Mouse (Mus musculus) MEL (cell line): Measurements from ENCODE around the gene Ctsa. TPM values are rescaled to one million over a fixed set of nuclear protein-coding genes. Genes with fewer than 3 reads are reported as not detected.

Experiments used
- DNase-seq: peaks from one replicate; pipeline ENCODE4 v3.0.0; 2011; ENCODE audit warnings: low read depth, low spot score
- H3K27ac ChIP-seq: 2 replicates; pipeline ENCODE4 v1.5.1; 2012; ENCODE audit warnings: low read depth, mild to moderate bottlenecking, control low read depth, low read length, moderate library complexity; ENCODE audit not compliant: control insufficient read depth
- H3K27me3 ChIP-seq, 2 experiments: fragments of 150-350 bp in 1 of 2; sonication (generic) in 1 of 2; 2 replicates each; pipeline ENCODE4 v1.6.1; 2012; ENCODE audit warnings: low read length in 2 of 2, mild to moderate bottlenecking in 2 of 2, improper control_type of control experiment in 1 of 2, moderate library complexity in 1 of 2; ENCODE audit not compliant: insufficient read depth in 2 of 2, control insufficient read depth in 1 of 2
- H3K36me3 ChIP-seq, 2 experiments: 2 replicates each; pipeline ENCODE4 v1.6.1; 2012 to 2014; ENCODE audit warnings: low read length in 2 of 2, improper control_type of control experiment in 1 of 2, inconsistent platforms in 1 of 2, mild to moderate bottlenecking in 1 of 2; ENCODE audit not compliant: insufficient read depth in 2 of 2, control insufficient read depth in 1 of 2
- H3K4me1 ChIP-seq, 2 experiments: fragments of 150-350 bp in 1 of 2; sonication (generic) in 1 of 2; 2 replicates each; pipeline ENCODE4 v1.6.1; 2012; ENCODE audit warnings: low read length in 2 of 2, improper control_type of control experiment in 1 of 2, mild to moderate bottlenecking in 1 of 2; ENCODE audit not compliant: insufficient read depth in 2 of 2, control insufficient read depth in 1 of 2
- H3K4me3 ChIP-seq, 2 experiments: fragments of 150-350 bp in 1 of 2; sonication (generic) in 1 of 2; 2 replicates each; pipeline ENCODE4 v1.5.1; 2012; ENCODE audit warnings: low read depth in 2 of 2, low read length in 2 of 2, mild to moderate bottlenecking in 2 of 2, moderate library complexity in 2 of 2, control low read depth in 1 of 2, improper control_type of control experiment in 1 of 2; ENCODE audit not compliant: control insufficient read depth in 1 of 2, insufficient read depth in 1 of 2
- H3K79me2 ChIP-seq: 2 replicates; pipeline ENCODE4 v1.6.1; 2012; ENCODE audit warnings: mild to moderate bottlenecking, low read length, moderate library complexity; ENCODE audit not compliant: control insufficient read depth, poor library complexity, insufficient read depth
- H3K9ac ChIP-seq: 2 replicates; pipeline ENCODE4 v1.6.1; 2012; ENCODE audit warnings: low read depth, mild to moderate bottlenecking, control low read depth, low read length, moderate library complexity; ENCODE audit not compliant: control insufficient read depth, poor library complexity, severe bottlenecking
- H3K9me3 ChIP-seq: fragments of 150-350 bp; sonication (generic); replicated peaks from 2 replicates; pipeline ENCODE4 v1.6.1; 2012; ENCODE audit warnings: mild to moderate bottlenecking, low read length, improper control_type of control experiment, moderate library complexity; ENCODE audit not compliant: insufficient read depth
- CHD2 ChIP-seq: IDR thresholded peaks from 2 replicates; pipeline ENCODE4 v1.6.1; 2011; ENCODE audit warnings: low read length, improper control_type of control experiment
- CTCF ChIP-seq, 3 experiments: IDR thresholded peaks in 2 of 3; conservative IDR thresholded peaks in 1 of 3; 2 replicates each; pipeline ENCODE4 v1.5.1; 2011 to 2012; ENCODE audit warnings: low read length in 3 of 3, low read depth in 2 of 3, mild to moderate bottlenecking in 2 of 3, improper control_type of control experiment in 1 of 3, inconsistent platforms in 1 of 3, mixed read lengths in 1 of 3, moderate library complexity in 1 of 3; ENCODE audit not compliant: control insufficient read depth in 1 of 3, insufficient read depth in 1 of 3, poor library complexity in 1 of 3, severe bottlenecking in 1 of 3
- EP300 ChIP-seq, 2 experiments: IDR thresholded peaks; 2 replicates each; pipeline ENCODE4 v1.6.1; 2011; ENCODE audit warnings: improper control_type of control experiment in 2 of 2, low read length in 2 of 2, low read depth in 1 of 2, mild to moderate bottlenecking in 1 of 2
- GABPA ChIP-seq: IDR thresholded peaks from 2 replicates; pipeline ENCODE4 v1.6.1; 2012; ENCODE audit warnings: low read depth, mild to moderate bottlenecking, inconsistent platforms, low read length, improper control_type of control experiment, moderate library complexity
- GATA1 ChIP-seq: IDR thresholded peaks from 2 replicates; pipeline ENCODE4 v1.6.1; 2011; ENCODE audit warnings: low read depth, low read length, improper control_type of control experiment
- JUND ChIP-seq: IDR thresholded peaks from 2 replicates; pipeline ENCODE4 v1.6.1; 2011; ENCODE audit warnings: low read depth, mild to moderate bottlenecking, improper control_type of control experiment, low read length
- KAT2A ChIP-seq: conservative IDR thresholded peaks from 2 replicates; pipeline ENCODE4 v1.6.1; 2012; ENCODE audit warnings: low read depth, low read length, improper control_type of control experiment, inconsistent platforms
- MAX ChIP-seq: IDR thresholded peaks from 2 replicates; pipeline ENCODE4 v1.6.1; 2011; ENCODE audit warnings: low read length, improper control_type of control experiment
- MEF2A ChIP-seq: IDR thresholded peaks from 2 replicates; pipeline ENCODE4 v1.6.1; 2014; ENCODE audit warnings: low read depth, mild to moderate bottlenecking, inconsistent platforms, low read length, improper control_type of control experiment; ENCODE audit not compliant: poor library complexity, insufficient replicate concordance, severe bottlenecking; ENCODE audit errors: extremely low read depth
- MXI1 ChIP-seq: IDR thresholded peaks from 2 replicates; pipeline ENCODE4 v1.6.1; 2011; ENCODE audit warnings: mild to moderate bottlenecking, low read depth, low read length, improper control_type of control experiment
- POLR2A ChIP-seq, 2 experiments: IDR thresholded peaks; 2 replicates each; pipeline ENCODE4 v1.6.1; 2011 to 2012; ENCODE audit warnings: low read length in 2 of 2, mild to moderate bottlenecking in 2 of 2, control low read depth in 1 of 2, improper control_type of control experiment in 1 of 2, low read depth in 1 of 2, moderate library complexity in 1 of 2; ENCODE audit not compliant: control insufficient read depth in 1 of 2, insufficient read depth in 1 of 2, poor library complexity in 1 of 2
- RAD21 ChIP-seq: IDR thresholded peaks from 2 replicates; pipeline ENCODE4 v1.6.1; 2011; ENCODE audit warnings: mild to moderate bottlenecking, low read depth, low read length, improper control_type of control experiment
- TAL1 ChIP-seq: IDR thresholded peaks from 2 replicates; pipeline ENCODE4 v1.6.1; 2012; ENCODE audit warnings: mild to moderate bottlenecking, inconsistent platforms, low read length, moderate library complexity, mixed read lengths
- TBP ChIP-seq: IDR thresholded peaks from 2 replicates; pipeline ENCODE4 v1.8.0; 2011; ENCODE audit warnings: low read depth, low read length, improper control_type of control experiment
- USF1 ChIP-seq: IDR thresholded peaks from 2 replicates; pipeline ENCODE4 v1.6.1; 2014; ENCODE audit warnings: low read depth, mild to moderate bottlenecking, inconsistent platforms, low read length, improper control_type of control experiment, moderate library complexity
- ZMIZ1 ChIP-seq: IDR thresholded peaks from 2 replicates; pipeline ENCODE4 v1.6.1; 2012; ENCODE audit warnings: low read depth, mild to moderate bottlenecking, inconsistent platforms, low read length, improper control_type of control experiment, moderate library complexity
- polyA plus RNA-seq, 2 experiments: library from polyadenylated mRNA; stranded (reverse) in 1 of 2; unstranded in 1 of 2; fragments of >175 nt in 1 of 2; fragments of >200 nt in 1 of 2; gene quantifications; 2 replicates each; pipeline versions ENCODE4 v1.2.1 to v1.2.4; 2012; ENCODE audit warnings: low replicate concordance in 2 of 2, low read depth in 1 of 2; ENCODE audit not compliant: insufficient read length in 2 of 2, insufficient read depth in 1 of 2, missing spikeins in 1 of 2
- total RNA-seq: library from RNA; depleted of rRNA; stranded (reverse); fragments of 300-350 nt; gene quantifications from 2 replicates; pipeline ENCODE4 v1.2.3, GENCODE M21; 2012

The Ctsa gene
- total and polyA plus RNA-seq, 3 experiments: 50.5 to 87.7 TPM; not detected in 1

DNA sequence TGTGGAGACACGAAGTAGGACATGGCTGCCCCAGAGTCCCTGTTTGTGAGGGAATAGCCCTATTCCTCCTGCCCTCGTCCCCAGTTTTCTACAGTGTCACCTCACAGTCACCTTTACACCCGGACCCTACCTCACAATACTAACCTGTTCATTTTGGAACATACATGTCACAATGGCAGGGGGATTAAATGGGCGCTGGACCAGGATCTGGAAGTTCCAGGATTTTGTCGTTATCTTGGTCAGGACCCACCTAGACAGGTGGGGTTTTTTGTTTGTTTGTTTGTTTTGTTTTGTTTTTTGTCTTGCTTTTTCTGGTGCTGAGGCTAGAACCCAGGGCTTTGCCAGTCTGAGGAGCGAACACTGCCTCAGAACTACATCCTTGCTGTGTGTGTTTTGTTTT, 4.2 kb upstream of the Ctsa start, which contains the start of gene Spata25:
Spata25 (minus strand) TSS at position 101 of the 400 bp plus-strand sequence.
- Histone ChIP-seq H3K9me3 (no peaks in the 10 kb centered on the region), H3K27ac (peak within 1 kb of the TSS; percentile 72), H3K79me2 (peaks cover 9% of the 10 kb centered on the region), H3K4me3 (no peak within 1 kb of the TSS), H3K4me1 (peaks cover 2 to 22% of the 10 kb centered on the region in 2 experiments; a peak in 3 of 4 replicates), H3K9ac (peak within 1 kb of the TSS; percentile 38), H3K27me3 (no peaks in the 10 kb centered on the region), H3K36me3 (peaks cover 0 to 17% of the 10 kb centered on the region in 2 experiments; a peak in 2 of 4 replicates)
- no peak for TF ChIP-seq KAT2A
- no peak for TF ChIP-seq GABPA
- TF ChIP-seq TAL1: no peak
- no peak for TF ChIP-seq CTCF (IDR thresholded peaks at IDR 0.05 in 2 of 3, conservative IDR thresholded peaks at IDR 0.05 in 1 of 3; ENCODE audit: control insufficient read depth in 1 of 3, insufficient read depth in 1 of 3, low read depth in 2 of 3, low read length in 3 of 3, poor library complexity in 1 of 3, severe bottlenecking in 1 of 3)
- TF ChIP-seq TBP: no peak
- no peak for TF ChIP-seq GATA1
- no peak for TF ChIP-seq ZMIZ1
- no peak for TF ChIP-seq MXI1
- no peak for TF ChIP-seq USF1
- no peak for DNase-seq

DNA sequence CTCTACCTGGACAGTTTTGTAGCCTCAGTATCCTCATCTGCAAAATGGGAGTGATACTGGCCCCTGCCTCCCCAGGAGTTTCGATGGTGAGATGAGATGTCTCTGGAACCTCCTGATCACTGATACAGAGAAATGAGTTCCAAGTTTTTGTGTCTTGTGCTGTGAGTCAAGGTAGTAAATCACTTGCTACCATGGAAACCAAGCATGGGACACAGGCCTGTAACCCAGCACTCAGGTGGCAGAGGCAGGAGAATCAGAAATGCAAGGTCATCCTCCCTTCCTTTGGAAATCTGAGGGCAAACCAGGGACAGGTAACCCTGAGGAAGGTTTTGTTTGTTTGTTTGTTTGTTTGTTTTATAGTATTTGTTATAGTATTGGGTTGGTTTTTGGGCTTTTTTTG, 3.6 kb upstream of the Ctsa start:
- no peaks in the 10 kb centered on the region for H3K9me3 ChIP-seq
- H3K27ac ChIP-seq: no peak overlapping the region
- peaks cover 11% of the 10 kb centered on the region for H3K79me2 ChIP-seq
- peaks cover 2 to 17% of the 10 kb centered on the region in 2 experiments; a peak in 3 of 4 replicates for H3K4me1 ChIP-seq
- TF ChIP-seq CHD2: no peak
- no peak for TF ChIP-seq RAD21
- TF ChIP-seq MEF2A: no peak
- no peak for TF ChIP-seq CTCF (IDR thresholded peaks at IDR 0.05 in 2 of 3, conservative IDR thresholded peaks at IDR 0.05 in 1 of 3; ENCODE audit: control insufficient read depth in 1 of 3, insufficient read depth in 1 of 3, low read depth in 2 of 3, low read length in 3 of 3, poor library complexity in 1 of 3, severe bottlenecking in 1 of 3)
- TF ChIP-seq POLR2A (IDR thresholded peaks at IDR 0.05; ENCODE audit: control insufficient read depth in 1 of 2, insufficient read depth in 1 of 2, low read depth in 1 of 2, low read length in 2 of 2, poor library complexity in 1 of 2): no peak
- no peak for TF ChIP-seq EP300 (IDR thresholded peaks at IDR 0.05; ENCODE audit: low read depth in 1 of 2, low read length in 2 of 2)
- TF ChIP-seq MAX: no peak
- no peak for TF ChIP-seq GABPA
- TF ChIP-seq JUND: no peak
- H3K9ac ChIP-seq: no peak overlapping the region
- H3K27me3 ChIP-seq: no peaks in the 10 kb centered on the region
- no peak for DNase-seq
- peaks cover 0 to 12% of the 10 kb centered on the region in 2 experiments; a peak in 2 of 4 replicates for H3K36me3 ChIP-seq
- no peak overlapping the region for H3K4me3 ChIP-seq
